Mouse (Mus musculus) kidney, postnatal 10 days (tissue): ENCODE measurements around the gene Celf2.
A peak's percentile ranks its signal among the peaks of the same experiment; 100 is the strongest.

ENCODE experiments used
- DNase-seq: peaks from one replicate; pipeline ENCODE4 v3.0.0; 2021; ENCODE audit warnings: mixed read lengths

Celf2 gene

DNA sequence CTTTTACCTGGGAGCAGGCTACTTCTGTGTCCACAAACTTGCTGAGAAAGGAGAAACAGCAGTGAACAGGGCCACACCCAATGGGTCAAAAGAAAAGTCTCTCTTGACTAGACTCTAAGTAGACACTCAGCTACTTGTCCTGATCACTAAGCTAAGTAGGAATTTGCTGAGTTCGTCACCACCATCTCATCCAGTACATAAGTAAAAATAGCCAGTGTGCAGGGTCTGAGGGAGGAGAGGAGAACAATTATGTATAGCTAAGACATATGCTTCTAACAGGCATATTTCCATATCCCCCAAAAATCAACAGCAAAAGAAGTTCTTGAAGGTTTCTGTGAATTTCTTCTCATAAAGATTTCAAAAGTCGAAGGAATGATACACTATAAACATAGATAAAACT, 615.8 kb downstream of the Celf2 start:
- no peak for DNase-seq

DNA sequence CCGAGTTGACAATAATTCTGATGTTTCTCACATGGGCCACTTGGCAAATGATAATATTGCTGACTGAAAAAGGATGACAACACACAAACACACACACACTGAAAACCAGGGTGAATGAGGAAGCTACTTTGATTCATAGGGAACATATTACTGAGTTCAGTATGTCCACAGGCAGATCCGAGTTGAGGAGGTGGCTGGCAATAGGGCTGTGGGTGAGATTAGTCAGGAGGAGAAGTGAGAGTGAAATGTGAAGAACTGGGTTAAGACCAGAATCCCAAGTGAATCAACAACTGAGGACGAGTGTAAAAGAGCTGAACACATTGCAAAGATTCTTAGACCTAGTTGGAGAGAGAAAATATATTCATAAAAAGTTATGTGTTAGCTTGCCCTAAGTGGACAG, 616.3 kb downstream of the Celf2 start:
- DNase-seq = no peak

DNA sequence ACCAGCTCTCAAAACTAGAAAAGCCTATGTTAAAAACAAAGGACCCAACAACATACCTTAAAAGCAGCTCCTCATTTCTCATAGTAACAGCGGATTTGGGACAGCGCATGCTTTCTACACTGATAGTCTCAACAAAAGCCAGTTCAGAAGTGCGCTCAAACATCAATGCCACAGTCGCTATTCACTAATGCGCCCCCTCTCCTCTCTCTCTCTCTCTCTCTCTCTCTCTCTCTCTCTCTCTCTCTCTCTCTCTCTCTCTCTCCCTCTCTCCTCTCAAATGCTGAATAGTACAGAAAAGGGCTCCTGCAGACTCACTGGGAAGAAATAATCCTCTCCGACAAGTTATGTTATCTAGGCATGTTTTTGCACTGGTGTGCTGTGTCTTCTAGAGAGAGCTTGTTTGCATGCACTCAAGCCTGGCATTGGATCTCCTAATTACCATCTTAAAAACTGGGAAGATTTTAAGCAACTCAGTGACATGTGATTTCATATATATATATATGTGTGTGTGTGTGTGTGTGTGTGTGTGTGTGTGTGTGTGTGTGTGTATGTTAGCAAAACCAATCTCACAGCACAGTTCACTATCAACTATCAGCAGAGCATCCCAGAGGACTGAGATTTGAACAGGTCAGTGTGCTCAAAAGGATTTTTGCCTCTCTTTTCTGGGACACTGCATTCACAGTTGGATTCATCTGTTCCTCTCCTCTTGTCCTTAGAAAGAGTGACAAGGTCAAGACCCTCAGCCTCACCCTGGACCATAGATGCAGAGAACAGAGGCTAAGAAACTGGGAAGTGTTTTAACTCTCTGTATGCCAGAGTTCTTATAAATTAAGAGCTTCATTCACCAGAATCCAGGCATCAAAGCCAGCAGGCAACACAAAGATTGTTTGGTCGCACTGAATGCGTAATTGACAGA, 624.3 kb downstream of the Celf2 start:
- DNase-seq = no peak

DNA sequence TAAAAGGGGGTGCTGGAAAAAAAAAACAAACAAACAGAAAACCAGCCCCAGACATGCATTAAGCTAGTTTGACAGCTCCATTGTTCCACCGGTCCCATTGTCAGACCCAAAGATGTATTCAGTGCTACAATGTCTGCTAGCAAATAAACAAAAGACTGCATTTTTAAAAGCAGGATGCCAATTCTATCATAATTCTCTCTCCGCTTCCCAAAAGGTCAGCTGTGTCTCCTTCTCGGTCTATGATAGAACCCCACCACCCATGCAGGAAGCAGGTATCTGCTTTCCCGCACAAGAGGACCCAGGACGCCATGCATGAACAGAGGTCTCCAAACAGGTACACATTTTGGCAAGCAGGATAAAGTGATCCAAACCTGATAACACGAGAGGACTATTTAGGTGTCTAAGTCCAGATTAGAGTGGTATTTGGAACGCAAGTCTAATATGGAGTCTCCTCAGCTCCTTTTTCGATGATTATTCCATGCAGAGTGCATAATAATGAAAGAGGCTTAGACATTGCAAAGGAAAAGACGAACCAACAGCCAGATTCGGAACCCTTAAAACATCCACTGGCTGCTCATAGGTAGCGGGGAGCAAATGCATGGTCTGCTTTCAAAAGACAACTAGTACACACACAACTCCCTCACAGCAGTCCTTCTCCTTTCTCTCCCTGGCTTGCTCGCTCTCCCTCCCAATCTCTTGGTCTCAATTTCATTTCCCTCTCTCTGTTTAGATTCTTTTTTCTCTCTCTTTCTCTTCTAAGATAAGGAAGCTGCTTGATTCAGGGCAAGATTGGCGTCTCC, 625.2 kb downstream of the Celf2 start:
- no peak for DNase-seq

DNA sequence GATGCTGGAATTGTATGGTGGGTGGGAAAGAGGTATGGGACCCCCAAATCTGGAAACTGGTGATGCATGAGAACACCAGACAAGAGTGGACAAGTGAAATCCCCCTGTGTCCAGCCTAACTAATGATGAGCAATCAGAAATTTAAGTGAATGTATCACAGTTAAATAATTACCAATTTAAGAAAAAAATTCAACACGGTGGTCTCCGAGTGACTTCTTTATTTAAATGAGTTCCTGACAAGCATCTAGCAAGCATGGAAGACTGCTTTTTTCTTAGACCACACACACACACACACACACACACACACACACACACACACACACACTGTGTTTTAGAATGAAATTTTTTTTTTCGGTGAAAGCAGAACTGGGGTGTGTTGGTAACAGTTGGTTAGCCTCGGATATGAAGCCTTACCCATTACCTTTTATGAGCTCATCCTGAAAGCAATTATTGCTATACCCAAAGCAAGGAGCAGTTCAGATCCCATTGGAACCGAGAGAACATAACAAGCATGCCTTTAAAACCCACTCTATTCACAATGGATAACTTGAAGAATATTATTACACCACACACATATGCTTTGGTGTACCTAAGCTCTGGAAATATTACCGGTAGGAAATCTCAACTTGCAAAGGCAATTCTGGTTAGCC, 627.0 kb downstream of the Celf2 start:
- DNase-seq = no peak

DNA sequence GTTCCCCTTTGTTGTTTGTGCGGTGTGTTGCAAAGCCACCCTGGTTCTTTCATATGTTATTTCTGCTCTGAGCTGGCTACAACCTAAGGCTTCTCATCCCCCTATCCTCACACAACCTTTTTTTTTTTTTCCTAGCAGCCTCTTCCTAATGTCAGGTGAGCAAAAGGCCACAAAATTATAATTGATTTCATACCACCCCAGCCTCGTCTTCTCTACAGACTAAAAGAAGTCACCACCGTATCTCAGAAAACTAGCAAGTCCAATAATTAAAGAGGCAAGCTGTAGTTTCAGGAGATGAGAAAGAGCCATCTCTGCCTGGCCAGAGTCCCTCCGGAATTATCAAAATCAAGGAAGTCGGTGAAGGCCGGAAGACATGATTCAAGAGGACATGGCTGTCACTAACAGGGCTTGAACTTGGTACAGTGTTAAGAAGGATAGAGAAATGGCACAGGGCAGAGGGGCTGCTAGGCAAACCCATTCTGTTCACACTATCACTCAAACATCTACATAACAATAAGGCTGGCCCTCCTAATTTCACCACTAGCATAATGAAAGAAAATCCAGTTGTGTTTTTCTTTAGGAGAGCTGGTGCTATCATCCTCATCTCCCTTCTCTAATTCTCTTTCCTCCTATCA, 628.3 kb downstream of the Celf2 start:
- no peak for DNase-seq

DNA sequence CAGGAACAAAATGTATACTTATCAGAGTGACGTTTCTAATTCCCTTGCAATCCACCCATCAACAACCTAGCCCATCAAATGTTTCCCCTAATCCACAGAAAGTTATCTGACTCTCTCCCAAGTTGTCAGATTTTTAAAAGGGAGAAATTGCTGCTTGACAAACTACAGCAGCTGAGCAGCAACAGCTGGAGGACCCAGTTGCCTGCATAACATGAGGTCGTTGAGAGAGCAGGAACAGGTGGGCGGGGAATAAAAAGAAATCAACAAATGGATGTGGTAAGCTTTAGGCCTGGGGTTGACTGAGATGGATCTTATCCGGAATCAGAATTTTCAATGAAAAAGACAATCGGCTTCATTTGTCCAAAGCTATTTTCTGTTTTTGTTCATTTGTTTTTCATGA, 632.3 kb downstream of the Celf2 start:
- no peak for DNase-seq

DNA sequence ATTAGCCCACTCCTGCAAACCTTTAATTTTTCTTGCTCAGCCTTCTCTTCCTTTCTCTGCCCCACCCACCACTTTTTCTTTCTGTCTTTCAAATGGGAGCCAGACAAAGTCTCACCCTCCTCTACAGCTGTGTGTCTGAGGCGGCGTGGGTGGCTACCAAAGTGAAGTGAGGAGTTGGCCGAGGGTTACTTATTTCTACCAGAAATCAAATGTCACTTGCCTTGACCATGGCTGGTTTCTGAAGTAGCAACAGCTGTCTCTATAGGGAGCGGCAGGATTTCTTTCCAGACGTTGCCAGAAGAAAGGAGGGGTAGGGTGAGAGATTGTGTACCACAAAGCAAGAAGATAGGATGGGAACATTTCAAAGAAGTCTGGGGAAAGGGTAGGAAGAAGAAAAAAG, 632.8 kb downstream of the Celf2 start:
- DNase-seq = no peak

DNA sequence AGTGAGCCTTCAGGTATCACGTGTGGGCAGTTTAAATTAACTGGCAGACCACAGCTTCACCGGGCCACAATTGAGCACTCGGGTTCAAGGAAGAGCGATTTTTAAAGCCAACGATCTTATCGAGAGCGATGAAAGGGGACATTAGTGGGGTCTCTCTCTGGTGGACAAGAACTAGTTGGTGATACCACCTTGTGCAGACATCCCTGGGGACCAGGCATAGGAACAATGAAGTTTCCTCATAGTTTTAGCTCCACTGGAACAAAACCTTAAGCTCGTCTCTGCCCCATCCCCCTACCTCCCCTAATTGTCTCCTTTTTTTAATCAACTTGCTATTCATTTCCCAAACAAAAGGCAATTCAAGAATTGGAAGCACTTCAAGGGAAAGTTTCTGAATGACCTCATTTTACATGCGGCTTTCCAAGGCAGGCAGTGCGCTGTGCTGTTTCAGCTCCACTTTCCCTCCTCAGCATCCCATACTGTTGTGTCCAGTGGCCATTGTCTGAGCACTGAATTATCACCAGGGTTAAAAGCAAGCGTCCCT, 634.2 kb downstream of the Celf2 start:
- DNase-seq = no peak

DNA sequence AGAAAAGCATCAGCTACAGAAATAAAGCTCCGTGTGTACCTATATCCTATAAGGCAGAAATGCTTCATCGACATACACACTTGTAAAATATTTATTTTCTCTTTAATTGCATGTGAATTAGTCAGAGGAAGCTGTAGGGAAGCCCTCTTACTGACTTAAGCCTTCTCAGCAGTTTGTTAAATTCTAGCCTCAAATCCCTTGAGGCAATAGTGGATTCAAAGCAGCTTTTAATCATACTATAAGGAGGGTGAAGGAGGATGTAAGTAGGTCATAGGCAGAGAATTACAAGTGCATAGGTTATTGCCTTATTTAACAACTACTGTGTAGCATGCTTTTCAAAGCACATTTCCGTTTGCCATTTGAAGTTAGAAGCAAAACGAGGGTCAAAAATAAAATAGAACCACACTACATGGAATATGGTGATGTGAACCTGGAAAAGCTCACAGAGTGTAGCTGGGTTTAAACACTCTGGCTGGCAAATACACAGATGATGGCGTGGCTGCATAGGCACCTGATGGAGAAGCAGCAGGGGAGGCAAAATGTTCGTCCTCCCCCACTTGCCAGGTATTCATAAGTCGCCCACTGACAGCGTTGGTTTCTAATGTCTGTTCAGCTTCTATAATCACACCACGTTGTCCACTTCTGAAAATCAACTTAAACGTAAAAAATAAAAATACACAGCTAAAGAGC, 635.0 kb downstream of the Celf2 start:
- DNase-seq = no peak

DNA sequence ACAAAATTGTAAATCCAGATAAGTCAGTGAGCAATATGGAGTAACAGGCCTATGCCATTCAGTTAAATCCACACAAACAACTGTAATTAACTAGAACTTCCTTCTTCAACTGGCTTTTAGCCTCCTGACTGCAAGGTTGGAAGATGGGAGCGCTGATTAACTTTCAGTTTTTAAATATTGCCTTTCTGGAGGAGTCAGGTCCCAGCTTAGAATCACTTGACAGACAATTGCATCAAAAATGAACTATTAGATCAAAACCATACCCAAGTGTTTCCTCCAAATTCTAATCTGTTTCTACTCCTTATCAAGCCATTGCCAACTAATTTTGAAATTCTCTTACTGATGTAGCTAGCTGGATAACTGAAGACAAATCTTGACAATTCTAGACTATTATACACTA, 635.7 kb downstream of the Celf2 start:
- DNase-seq = no peak

DNA sequence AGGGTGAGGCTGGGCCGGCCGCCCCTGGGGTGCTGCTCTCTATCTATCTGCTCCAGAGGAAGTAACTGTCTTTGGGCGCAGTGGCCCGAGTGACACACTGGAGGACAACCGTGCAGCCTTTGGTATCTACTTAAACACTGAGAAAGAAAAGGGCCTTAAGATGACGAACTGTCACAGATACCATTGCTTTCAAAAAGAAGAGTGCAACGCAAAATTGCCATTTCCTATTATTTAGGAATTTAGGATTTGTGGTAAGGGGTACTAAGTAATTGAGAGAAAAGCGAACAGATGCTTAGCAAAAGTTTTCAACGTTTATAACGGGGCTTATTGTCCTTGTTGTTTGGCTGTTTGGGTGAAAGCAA, 636.5 kb downstream of the Celf2 start:
- DNase-seq = no peak

DNA sequence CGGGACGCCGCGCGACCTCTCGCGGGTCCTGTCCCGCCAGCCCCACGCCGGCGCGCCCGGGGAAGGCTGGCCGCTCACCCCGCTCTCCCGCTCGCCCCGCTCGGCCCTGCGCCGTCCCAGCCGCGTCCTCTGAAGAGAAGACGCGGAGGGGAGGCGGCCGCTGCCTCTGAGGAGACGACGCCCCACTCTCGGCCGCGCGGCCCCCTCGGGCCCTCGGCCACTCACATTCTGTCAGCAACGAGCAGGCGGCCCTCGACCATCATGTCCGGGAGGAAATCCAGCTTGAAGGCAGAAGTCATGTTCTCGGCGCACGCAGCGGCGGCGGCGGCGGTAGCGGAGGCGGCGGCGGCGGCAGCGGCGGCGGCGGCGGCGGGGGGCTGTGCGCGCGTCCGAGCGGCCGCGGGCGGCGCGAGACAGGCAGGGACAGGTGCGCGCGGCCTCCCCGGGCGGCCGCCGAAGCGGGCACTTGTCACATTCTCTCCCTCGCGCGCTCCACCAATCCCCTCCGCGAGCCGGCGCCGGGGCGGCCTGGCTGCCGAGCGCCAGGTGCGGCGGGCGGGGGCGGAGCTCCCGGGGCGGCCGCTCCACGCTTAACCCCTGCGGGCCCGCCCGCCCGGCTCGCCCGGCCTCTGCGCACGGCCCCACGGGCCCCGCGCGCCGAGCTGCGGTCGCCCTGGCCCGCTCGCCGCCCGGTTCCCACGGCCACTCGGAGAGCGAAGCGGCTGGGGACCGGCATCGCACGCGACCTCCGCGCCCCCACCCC, 637.1 kb downstream of the Celf2 start:
- DNase-seq = peak; percentile 79

DNA sequence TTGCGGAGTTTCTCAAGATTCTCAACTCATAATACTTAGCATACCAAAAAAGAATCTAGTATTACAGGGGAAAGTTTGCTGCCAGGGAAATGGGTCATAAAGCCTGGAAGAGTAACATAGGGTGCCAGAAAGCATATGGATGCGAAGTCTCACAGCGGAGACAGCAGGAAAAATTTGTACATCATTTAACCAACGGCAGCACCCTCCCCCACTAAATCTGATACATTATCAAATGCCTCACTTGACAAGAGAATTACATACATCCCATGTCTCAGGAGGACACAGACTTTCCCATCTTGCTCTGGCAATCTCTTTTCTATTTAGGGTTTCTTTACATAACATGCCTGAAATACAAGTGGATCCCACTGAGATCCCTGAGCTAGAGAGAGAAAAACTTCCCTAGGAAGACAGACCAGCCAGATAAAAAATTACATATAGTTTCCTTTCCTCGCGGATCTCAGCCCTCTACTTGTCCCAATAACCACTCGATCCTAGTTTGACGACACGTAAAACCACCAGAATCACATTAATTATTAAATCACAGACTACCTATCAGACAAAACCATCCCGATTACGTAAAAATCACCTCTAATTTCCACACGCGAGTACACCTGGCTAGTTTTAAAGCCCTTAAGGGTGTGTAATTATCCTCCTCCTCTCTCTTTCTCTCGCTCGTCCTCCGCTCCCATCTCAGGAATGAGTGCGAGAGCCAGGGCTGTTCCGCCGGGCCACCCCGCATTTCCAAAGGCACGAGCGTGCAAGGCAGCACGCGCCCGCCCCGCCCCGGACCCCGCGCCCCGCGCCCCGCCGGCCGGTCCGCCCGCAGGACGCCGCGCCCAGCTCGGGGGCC, 637.9 kb downstream of the Celf2 start:
- no peak for DNase-seq

DNA sequence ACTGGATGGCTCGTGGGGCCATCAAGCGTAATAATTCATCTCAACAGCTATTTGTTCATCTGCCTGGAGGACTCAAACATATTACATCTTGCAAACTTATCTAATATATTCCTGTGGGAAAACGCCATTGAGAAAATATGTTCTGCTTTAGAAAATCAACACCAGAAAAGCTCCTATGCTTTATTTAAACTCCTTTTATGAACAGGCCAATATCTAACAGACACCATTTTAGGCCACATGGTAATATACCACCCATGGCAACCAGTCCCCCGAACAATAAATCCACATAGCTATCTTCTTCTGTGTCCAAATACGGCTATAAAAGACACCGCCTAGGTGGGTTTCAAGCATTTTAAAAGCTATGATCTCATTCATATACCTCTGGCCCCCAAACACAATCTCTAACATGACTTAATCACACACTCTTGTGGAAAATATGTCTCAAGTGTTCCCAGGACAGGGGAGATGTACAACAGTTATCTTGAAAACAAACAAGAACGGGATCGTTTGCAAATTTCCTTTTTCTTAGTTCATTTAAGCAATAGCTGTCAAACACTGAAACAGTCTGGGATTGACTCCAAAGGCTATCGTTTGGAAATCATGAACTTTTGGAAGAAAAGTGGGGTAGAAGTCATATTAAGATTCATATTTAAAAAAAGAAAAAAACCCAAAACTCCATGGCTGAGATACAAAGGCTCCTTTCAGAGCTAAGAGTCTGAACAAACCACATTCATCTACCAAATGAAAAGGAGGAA, 639.2 kb downstream of the Celf2 start:
- DNase-seq = no peak

DNA sequence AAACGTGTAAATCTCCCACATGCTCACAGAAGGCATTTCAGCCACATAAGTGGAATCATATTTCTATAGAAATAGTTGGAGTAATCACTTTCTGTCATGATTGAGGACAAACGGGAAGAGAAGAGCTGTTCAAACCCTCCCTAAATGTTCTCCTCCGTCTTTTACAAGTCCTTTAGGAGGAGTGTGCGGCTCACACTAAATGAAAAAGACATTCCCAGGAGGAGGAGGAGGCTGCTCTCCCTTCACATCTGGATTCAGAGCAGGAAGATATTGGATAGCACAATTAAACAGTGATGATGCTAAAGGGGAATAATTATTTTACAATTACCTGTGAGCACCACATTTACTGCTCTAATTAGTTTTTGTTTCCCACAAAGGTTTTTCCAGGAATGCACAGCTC, 642.1 kb downstream of the Celf2 start:
- no peak for DNase-seq

DNA sequence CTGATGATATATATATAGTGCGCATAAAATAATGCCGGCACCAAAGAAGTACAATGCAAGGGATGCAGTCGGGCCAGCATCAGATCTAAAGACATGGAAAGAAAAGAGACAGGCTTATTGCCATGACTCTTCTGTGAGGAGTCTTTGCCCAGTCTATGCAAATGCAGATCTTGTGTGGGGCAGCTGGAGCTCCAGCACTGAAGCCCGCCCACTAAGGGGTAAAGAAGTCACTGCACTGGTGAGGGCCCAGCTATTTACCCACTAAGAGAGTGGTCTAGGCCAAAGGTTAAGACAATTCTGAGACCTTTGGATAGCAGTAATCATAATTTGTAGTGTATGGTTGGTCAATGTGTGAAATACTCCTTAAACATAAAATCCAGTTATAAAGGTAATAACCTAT, 643.6 kb downstream of the Celf2 start:
- DNase-seq = no peak

DNA sequence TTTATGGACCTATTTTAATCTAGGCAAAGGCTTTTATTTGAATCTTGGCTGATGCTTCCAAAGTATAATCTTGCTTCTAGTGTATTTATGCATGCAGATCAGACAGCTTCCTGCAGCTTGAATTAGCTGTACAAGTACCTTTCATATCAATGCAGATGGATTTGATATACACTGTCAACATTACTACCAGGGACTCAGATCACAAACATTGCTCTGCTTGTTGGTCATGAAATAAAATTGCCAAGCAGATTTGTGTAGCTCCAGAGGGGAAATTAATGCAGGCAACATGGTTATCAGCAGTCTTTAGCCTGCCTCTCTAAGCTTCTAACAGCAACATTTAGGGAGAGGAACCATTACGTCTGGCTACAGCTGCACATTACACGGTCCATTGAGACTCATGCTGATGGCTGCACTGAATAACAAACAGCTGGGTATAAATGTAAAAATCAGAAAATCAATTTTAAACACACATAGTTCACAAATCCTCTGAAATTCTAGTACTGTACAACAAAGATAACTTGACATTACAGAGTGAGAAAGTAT, 659.2 kb downstream of the Celf2 start:
- no peak for DNase-seq

DNA sequence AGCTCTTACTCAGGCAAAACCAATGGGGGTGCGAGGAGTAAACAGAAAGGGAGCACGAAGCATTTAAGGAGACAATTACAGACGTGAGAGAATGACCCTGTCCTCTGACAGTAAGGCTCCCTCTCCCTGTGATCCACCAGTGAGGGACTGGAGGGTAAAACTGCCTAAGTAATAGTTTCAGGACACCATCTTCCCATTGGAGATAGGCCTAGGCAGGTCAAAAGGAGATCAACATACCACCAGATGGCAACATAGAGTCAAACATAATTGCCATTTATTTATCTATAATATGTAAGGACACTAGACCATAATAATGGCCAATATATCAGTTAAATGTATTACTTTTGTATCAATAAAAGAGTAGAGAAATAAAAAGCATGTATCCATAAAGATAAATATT, 660.0 kb downstream of the Celf2 start:
- DNase-seq = no peak
